Mouse (Mus musculus) ES-E14 (cell line): ENCODE results near the gene Tmppe. TPM values are rescaled to one million over a fixed set of nuclear protein-coding genes. Genes with fewer than 3 reads are reported as not detected.

ENCODE experiments used
- DNase-seq: peaks from one replicate; pipeline ENCODE4 v3.0.0-alpha.2; 2013; ENCODE audit warnings: low read depth, low spot score
- H3K27ac ChIP-seq: 2 replicates; pipeline ENCODE4 v1.5.1; 2012; ENCODE audit warnings: low read depth, mild to moderate bottlenecking, low read length, moderate library complexity, mixed read lengths; ENCODE audit not compliant: poor library complexity, insufficient read depth, severe bottlenecking
- H3K36me3 ChIP-seq: 2 replicates; pipeline ENCODE4 v1.6.1; 2012; ENCODE audit warnings: mild to moderate bottlenecking, low read length, moderate library complexity, mixed read lengths; ENCODE audit not compliant: control insufficient read depth, poor library complexity, insufficient read depth, severe bottlenecking
- H3K4me1 ChIP-seq, 2 experiments: fragments of 150-350 bp in 1 of 2; sonication (generic) in 1 of 2; 2 replicates each; pipeline ENCODE4 v1.6.1; 2012; ENCODE audit warnings: low read length in 2 of 2, mild to moderate bottlenecking in 1 of 2, mixed read lengths in 1 of 2; ENCODE audit not compliant: control insufficient read depth in 2 of 2, insufficient read depth in 2 of 2, poor library complexity in 1 of 2
- H3K4me3 ChIP-seq, 2 experiments: fragments of 150-350 bp in 1 of 2; sonication (generic) in 1 of 2; 2 replicates each; pipeline ENCODE4 v1.5.1; 2012; ENCODE audit warnings: low read length in 2 of 2, low read depth in 1 of 2, mild to moderate bottlenecking in 1 of 2, mixed read lengths in 1 of 2; ENCODE audit not compliant: insufficient read depth in 1 of 2, poor library complexity in 1 of 2, severe bottlenecking in 1 of 2
- H3K9ac ChIP-seq: 2 replicates; pipeline ENCODE4 v1.6.1; 2012; ENCODE audit warnings: low read depth, mild to moderate bottlenecking, low read length, mixed read lengths; ENCODE audit not compliant: poor library complexity, insufficient read depth, severe bottlenecking
- H3K9me3 ChIP-seq: fragments of 150-350 bp; sonication (generic); 2 replicates; pipeline ENCODE4 v1.6.1; 2012; ENCODE audit warnings: low read depth, mild to moderate bottlenecking, low read length; ENCODE audit not compliant: control insufficient read depth, insufficient read depth
- CHD2 ChIP-seq: IDR thresholded peaks from 2 replicates; pipeline ENCODE4 v1.6.1; 2014; ENCODE audit warnings: mild to moderate bottlenecking, low read depth, low read length, inconsistent platforms
- HCFC1 ChIP-seq: IDR thresholded peaks from 2 replicates; pipeline ENCODE4 v1.6.1; 2012; ENCODE audit warnings: low read length, inconsistent platforms, borderline replicate concordance; ENCODE audit not compliant: insufficient read depth
- MAFK ChIP-seq: IDR thresholded peaks from 2 replicates; pipeline ENCODE4 v1.6.1; 2014; ENCODE audit warnings: mild to moderate bottlenecking, low read depth, low read length, inconsistent platforms; ENCODE audit not compliant: insufficient read depth
- ZC3H11A ChIP-seq: IDR thresholded peaks from 2 replicates; pipeline ENCODE4 v1.6.1; 2012; ENCODE audit warnings: low read depth, mild to moderate bottlenecking, inconsistent platforms, low read length, borderline replicate concordance
- ZNF384 ChIP-seq: IDR thresholded peaks from 2 replicates; pipeline ENCODE4 v1.6.1; 2012; ENCODE audit warnings: low read depth, low read length, inconsistent platforms
- in situ Hi-C, 2 experiments: fragments of 600-800 bp; cut with MboI; formaldehyde crosslinking; loops; one replicate each; pipeline ENCODE4 v1.15.1; 2025; ENCODE audit warnings: low sequenced_read_pairs in 2 of 2, inconsistent platforms in 1 of 2; ENCODE audit not compliant: unreplicated experiment in 2 of 2
- total RNA-seq: library from RNA; depleted of rRNA; stranded (reverse); fragments of 300-350 nt; gene quantifications from 2 replicates; pipeline ENCODE4 v1.2.3, GENCODE M21; 2012

Tmppe gene
- total RNA-seq, 1 experiment = 37.3 TPM

DNA sequence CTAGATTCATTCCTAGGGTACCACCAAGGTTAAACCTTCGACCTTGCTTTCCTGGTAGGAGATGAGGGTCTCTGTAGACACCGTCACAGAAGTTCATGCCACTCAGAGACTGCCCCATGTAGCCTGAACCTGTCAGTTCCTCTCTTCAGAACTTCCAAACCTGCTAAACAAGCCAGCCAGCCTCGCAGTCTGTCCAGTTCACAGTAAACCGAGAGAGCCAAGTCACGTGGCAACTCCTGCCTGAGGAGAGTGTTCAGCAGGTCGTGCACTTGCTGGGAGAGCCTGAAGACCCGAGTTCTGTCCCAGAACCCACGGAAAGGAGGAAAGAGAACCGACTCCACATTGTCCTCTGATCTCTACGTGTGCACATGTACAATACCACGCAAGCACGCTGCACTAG lies 13.0 kb downstream of the Tmppe start:
- H3K27ac ChIP-seq = no peak overlapping the region
- peaks cover 42% of the 10 kb centered on the region for H3K9me3 ChIP-seq
- in situ Hi-C loops = no loop called here
- no peak overlapping the region for H3K9ac ChIP-seq
- peaks cover 67% of the 10 kb centered on the region for H3K36me3 ChIP-seq
- TF ChIP-seq ZC3H11A = no peak
- no peak for TF ChIP-seq CHD2
- TF ChIP-seq HCFC1 = no peak
- TF ChIP-seq ZNF384 = no peak
- TF ChIP-seq MAFK = no peak
- H3K4me3 ChIP-seq = no peak overlapping the region
- no peaks in the 10 kb centered on the region for H3K4me1 ChIP-seq
- no peak for DNase-seq

DNA sequence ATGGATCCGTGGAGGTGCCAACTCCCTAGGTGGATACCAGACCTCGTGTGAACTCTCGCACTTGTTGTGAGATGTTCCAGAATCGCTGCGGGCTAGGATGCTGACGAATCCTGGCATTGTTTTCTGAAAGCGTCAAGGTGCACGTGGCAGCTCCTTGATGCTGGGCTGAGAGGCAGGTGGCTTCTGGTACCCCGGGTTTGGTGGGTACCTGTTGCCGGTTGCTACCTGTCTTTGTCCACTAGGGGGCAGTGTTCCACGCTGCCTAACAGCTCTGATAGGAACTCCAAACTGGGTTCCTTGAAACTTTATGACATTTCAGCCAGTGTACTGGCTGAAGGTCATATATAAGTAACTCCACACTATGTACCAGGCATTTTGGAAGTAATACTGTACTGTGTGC lies 14.8 kb downstream of the Tmppe start:
- no peak overlapping the region for H3K9ac ChIP-seq
- H3K4me3 ChIP-seq = no peak overlapping the region
- H3K36me3 ChIP-seq = peaks cover 59% of the 10 kb centered on the region
- peaks cover 42% of the 10 kb centered on the region for H3K9me3 ChIP-seq
- H3K4me1 ChIP-seq = peaks cover 0 to 3% of the 10 kb centered on the region in 2 experiments; a peak in 1 of 4 replicates
- in situ Hi-C loops = no loop called here
- DNase-seq = no peak
- no peak overlapping the region for H3K27ac ChIP-seq
- no peak for TF ChIP-seq ZNF384
- TF ChIP-seq ZC3H11A = no peak
- TF ChIP-seq HCFC1 = no peak
- TF ChIP-seq MAFK = no peak
- no peak for TF ChIP-seq CHD2

DNA sequence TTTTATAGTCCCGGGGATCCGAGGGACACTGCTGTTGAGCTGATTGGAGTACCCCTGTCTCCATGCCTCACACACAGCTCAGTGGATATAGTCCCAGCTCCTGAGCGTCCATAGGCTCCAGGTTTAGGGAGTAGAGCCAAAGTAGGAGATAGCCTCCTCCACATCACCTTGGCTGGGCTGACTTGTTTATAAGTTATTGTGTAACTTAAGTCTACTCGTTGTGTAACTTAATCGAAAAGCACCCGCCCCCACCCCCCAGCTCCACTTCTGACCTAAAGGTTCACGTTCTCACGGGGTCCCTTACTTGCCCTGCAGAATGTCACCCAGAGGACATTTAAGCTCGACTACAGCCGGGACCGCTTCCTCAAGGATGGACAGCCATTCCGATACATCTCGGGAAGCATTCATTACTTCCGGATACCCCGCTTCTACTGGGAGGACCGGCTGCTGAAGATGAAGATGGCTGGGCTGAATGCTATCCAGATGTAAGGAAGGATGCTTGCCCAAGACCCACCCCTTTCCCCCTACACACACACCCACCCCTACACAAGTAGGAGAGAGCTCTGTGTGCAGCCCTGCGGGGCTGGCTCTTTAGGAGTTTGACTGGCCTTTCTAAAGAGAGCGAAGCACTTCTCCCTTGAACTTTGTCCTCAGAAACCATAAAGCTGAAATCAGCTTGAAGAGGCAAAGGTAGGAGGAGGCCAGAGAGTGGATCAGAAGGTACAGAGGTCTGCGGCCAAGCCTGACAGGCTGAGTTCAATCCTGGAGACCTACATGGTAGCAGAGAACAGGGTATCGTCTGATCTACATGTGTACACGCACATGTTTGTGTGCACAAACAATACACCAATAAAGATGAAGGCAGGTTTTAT lies 16.0 kb downstream of the Tmppe start:
- H3K27ac ChIP-seq = no peak overlapping the region; the same call in 1 of the 2 replicates
- no peak for TF ChIP-seq HCFC1
- TF ChIP-seq ZC3H11A = no peak
- TF ChIP-seq CHD2 = no peak
- TF ChIP-seq MAFK = no peak
- no peak for TF ChIP-seq ZNF384
- peaks cover 56% of the 10 kb centered on the region for H3K36me3 ChIP-seq
- H3K9ac ChIP-seq = no peak overlapping the region
- peaks cover 38% of the 10 kb centered on the region for H3K9me3 ChIP-seq
- peaks cover 0 to 3% of the 10 kb centered on the region in 2 experiments; a peak in 1 of 4 replicates for H3K4me1 ChIP-seq
- in situ Hi-C loops = no loop called here
- DNase-seq = no peak
- no peak overlapping the region for H3K4me3 ChIP-seq

DNA sequence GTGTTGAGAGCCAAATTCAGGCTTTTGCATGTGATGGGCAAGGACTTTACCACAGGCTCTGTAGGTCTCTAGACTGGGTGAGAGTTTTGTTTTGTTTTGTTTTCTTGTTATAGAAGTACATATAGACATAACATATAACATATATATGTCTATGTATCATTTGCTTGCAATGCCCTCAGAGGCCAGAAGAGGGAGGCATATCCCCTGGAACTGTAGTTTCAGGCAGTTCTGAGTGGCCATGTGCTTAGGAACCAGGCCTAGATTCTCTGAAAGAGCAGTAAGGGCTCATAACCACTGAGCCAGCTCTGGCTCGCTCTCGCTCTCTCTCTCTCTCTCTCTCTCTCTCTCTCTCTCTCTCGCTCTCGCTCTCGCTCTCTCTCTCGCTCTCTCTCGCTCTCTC lies 17.3 kb downstream of the Tmppe start:
- Histone ChIP-seq H3K9ac (no peak overlapping the region), H3K27ac (no peak overlapping the region), H3K4me1 (peaks cover 0 to 3% of the 10 kb centered on the region in 2 experiments; a peak in 1 of 4 replicates), H3K4me3 (no peak overlapping the region), H3K36me3 (peaks cover 48% of the 10 kb centered on the region), H3K9me3 (peaks cover 35% of the 10 kb centered on the region)
- no peak for DNase-seq
- in situ Hi-C loops = no loop called here
- TF ChIP-seq MAFK (no peak), HCFC1 (no peak), CHD2 (no peak), ZNF384 (no peak), ZC3H11A (no peak)

DNA sequence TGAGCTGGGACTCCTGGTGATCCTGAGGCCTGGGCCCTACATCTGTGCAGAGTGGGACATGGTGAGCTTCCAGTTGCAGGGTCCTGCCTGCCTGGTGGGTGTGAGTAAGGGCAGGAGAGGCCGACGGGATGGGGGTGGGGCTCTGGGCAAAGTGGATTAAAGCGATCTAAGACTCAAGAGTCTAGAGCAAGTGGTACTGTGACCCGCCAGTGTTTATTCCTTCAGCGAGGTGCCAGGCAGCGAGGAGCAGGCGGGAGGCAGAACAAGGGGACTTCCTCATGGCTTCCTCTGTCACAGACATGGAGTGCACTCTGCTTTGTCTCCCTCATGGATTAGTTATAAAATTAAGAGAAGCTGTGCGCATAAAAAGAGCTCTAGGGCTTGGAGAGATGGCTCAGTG lies 19.5 kb downstream of the Tmppe start:
- peak overlapping the region; percentile 43; the same call in 1 of the 2 replicates for H3K9ac ChIP-seq
- peaks cover 0 to 3% of the 10 kb centered on the region in 2 experiments; a peak in 1 of 4 replicates for H3K4me1 ChIP-seq
- no peak for DNase-seq
- in situ Hi-C loops = no loop called here
- peaks cover 40% of the 10 kb centered on the region for H3K36me3 ChIP-seq
- no peak overlapping the region for H3K4me3 ChIP-seq
- H3K27ac ChIP-seq = no peak overlapping the region; the same call in 1 of the 2 replicates
- H3K9me3 ChIP-seq = peaks cover 18% of the 10 kb centered on the region
- TF ChIP-seq CHD2 (no peak), ZNF384 (no peak), MAFK (no peak), HCFC1 (no peak), ZC3H11A (no peak)
